Mouse (Mus musculus) lung, postnatal 0 days (tissue): ENCODE measurements at regions not wholly inside any gene's neighbourhood (a gene's known extent, or its start where the extent isn't known, plus 50 kb on each side); places are given as distances from the start of the nearest gene placed in this dataset.

Source experiments
- CTCF ChIP-seq: IDR thresholded peaks from 2 replicates; pipeline ENCODE4 v1.5.1; 2016; ENCODE audit warnings: antibody characterized with exemption, mild to moderate bottlenecking
- EP300 ChIP-seq: IDR thresholded peaks from 2 replicates; pipeline ENCODE4 v1.6.1; 2016; ENCODE audit warnings: antibody characterized with exemption, mild to moderate bottlenecking, control low read depth

GRCm38 (mm10) chr5:46442600-46443248 lies 585.3 kb upstream of the Lcorl start:
- TF ChIP-seq EP300 (no peak), CTCF (no peak)
